Mouse (Mus musculus): ENCODE measurements around the gene Zfp639. TPM values are rescaled to one million over a fixed set of nuclear protein-coding genes. Genes with fewer than 3 reads are reported as not detected.

The Zfp639 gene
- polyA plus RNA-seq, 1 experiment from 2014 or later = 44.9 TPM

DNA sequence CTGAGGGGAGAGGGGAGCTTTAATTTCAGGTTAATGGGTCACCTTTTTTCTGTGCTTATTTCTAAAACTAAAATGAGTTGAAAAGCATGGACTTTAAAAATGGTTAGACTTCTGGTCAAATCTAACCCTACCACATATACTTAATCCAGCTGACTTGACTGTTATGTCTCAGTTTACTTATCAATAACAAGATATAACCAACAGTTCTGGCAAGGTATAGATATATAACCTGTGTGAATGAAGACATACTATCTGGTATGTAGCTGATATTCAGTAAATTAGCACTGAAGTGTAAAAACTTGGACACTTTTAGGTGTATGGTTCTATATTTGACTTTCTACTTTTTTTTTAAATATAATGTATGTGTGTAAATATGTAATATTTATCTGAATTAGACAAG is 3.5 kb downstream of the Zfp639 start:
- Histone ChIP-seq H3K9ac (replicated peaks; ENCODE audit: low read depth, low read length) (no peak overlapping the region), H3K27ac (ENCODE audit: low read depth, low read length) (no peak overlapping the region), H3K9me3 (ENCODE audit: control insufficient read depth, low read length) (no peaks in the 10 kb centered on the region), H3K4me2 (ENCODE audit: low read depth, low read length) (no peak overlapping the region), H3K36me3 (ENCODE audit: control insufficient read depth, insufficient read depth, low read length) (peaks cover 14% of the 10 kb centered on the region), H3K4me3 (ENCODE audit: low read depth, low read length) (no peak overlapping the region), H3K4me1 (ENCODE audit: control insufficient read depth, insufficient read depth, low read length) (peaks cover 17% of the 10 kb centered on the region), H3K27me3 (ENCODE audit: control insufficient read depth, insufficient read depth, low read length) (no peaks in the 10 kb centered on the region)
- no peak for ATAC-seq (ENCODE audit: low read depth)

DNA sequence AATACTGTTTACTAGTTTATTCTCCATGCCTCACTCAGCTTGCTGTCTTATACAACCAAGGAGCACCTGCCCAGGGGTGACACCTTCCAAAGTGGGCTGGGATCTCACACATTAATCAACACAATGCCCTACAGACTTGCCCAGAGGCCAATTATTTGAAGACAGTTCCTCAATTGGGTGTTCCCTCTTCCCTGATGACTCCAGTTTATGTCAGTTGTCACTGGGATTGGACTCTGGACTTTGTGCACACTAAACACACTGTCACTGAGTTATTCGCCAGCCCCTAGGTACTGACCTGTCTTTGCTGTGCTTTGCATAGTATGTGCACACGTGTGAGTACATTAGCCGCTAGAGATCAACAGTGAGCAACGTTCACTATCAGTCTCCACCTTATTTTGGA is 17.1 kb downstream of the Zfp639 start:
- H3K27ac ChIP-seq (ENCODE audit: low read depth, low read length) = no peak overlapping the region
- no peak overlapping the region for H3K4me2 ChIP-seq (ENCODE audit: low read depth, low read length)
- no peak overlapping the region for H3K9ac ChIP-seq (replicated peaks; ENCODE audit: low read depth, low read length)
- no peaks in the 10 kb centered on the region for H3K9me3 ChIP-seq (ENCODE audit: control insufficient read depth, low read length)
- H3K27me3 ChIP-seq (ENCODE audit: control insufficient read depth, insufficient read depth, low read length) = no peaks in the 10 kb centered on the region
- H3K36me3 ChIP-seq (ENCODE audit: control insufficient read depth, insufficient read depth, low read length) = peaks cover 3% of the 10 kb centered on the region; the same call in 1 of the 2 replicates
- no peak for ATAC-seq (ENCODE audit: low read depth)
- WGBS = 98% methylated on average over 4 of the region's 4 CpGs
- peaks cover 7% of the 10 kb centered on the region for H3K4me1 ChIP-seq (ENCODE audit: control insufficient read depth, insufficient read depth, low read length)
- H3K4me3 ChIP-seq (ENCODE audit: low read depth, low read length) = no peak overlapping the region

GRCm38 (mm10) chr3:32529303-32529898 is 19.3 kb downstream of the Zfp639 start, which contains the start of gene Mfn1:
Mfn1 (plus strand) TSS chr3:32529465.
- Histone ChIP-seq H3K4me2 (ENCODE audit: low read depth, low read length) (peak within 1 kb of the TSS; percentile 68), H3K9me3 (ENCODE audit: control insufficient read depth, low read length) (no peaks in the 10 kb centered on the region), H3K36me3 (ENCODE audit: control insufficient read depth, insufficient read depth, low read length) (peaks cover 15% of the 10 kb centered on the region), H3K4me3 (ENCODE audit: low read depth, low read length) (peak within 1 kb of the TSS; percentile 85), H3K27ac (ENCODE audit: low read depth, low read length) (peak within 1 kb of the TSS; percentile 57), H3K27me3 (ENCODE audit: control insufficient read depth, insufficient read depth, low read length) (no peaks in the 10 kb centered on the region), H3K9ac (replicated peaks; ENCODE audit: low read depth, low read length) (peak within 1 kb of the TSS; percentile 82), H3K4me1 (ENCODE audit: control insufficient read depth, insufficient read depth, low read length) (peaks cover 7% of the 10 kb centered on the region)
- WGBS = under 1% methylated on average over 30 of the region's 47 CpGs
- ATAC-seq (ENCODE audit: low read depth) = peak; percentile 100

DNA sequence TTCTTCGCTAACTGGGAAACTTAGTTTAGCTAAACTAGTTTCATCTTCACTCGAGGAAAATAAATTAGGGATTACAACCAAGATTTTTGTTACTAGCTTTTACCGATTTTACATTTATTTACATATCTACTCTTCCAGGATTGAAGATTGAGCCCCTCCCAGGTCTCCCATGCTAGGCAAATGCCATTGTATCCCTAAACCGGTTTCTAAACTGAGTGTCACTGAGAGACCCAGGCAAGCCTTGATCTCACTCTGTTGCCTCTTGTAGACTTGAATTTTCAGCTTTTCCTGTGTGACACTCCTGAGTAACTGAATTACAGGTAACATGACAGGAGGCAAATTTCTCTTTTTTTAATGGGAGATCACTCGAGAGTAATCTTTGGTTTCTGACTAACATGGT is 20.0 kb downstream of the Zfp639 start:
- Histone ChIP-seq H3K9me3 (ENCODE audit: control insufficient read depth, low read length) (no peaks in the 10 kb centered on the region), H3K36me3 (ENCODE audit: control insufficient read depth, insufficient read depth, low read length) (peaks cover 18% of the 10 kb centered on the region), H3K27me3 (ENCODE audit: control insufficient read depth, insufficient read depth, low read length) (no peaks in the 10 kb centered on the region), H3K4me1 (ENCODE audit: control insufficient read depth, insufficient read depth, low read length) (peaks cover 7% of the 10 kb centered on the region), H3K4me3 (ENCODE audit: low read depth, low read length) (peak overlapping the region; percentile 85), H3K27ac (ENCODE audit: low read depth, low read length) (no peak overlapping the region), H3K4me2 (ENCODE audit: low read depth, low read length) (peak overlapping the region; percentile 68), H3K9ac (replicated peaks; ENCODE audit: low read depth, low read length) (peak overlapping the region; percentile 82)
- 16% methylated on average over 5 of the region's 5 CpGs for WGBS
- ATAC-seq (ENCODE audit: low read depth) = no peak

GRCm38 (mm10) chr3:32535692-32536091 is 25.6 kb downstream of the Zfp639 start:
- no peaks in the 10 kb centered on the region for H3K27me3 ChIP-seq (ENCODE audit: control insufficient read depth, insufficient read depth, low read length)
- WGBS = 80% methylated on average over 1 of the region's 1 CpGs
- H3K27ac ChIP-seq (ENCODE audit: low read depth, low read length) = no peak overlapping the region
- H3K36me3 ChIP-seq (ENCODE audit: control insufficient read depth, insufficient read depth, low read length) = peaks cover 30% of the 10 kb centered on the region
- no peak for ATAC-seq (ENCODE audit: low read depth)
- no peak overlapping the region for H3K4me3 ChIP-seq (ENCODE audit: low read depth, low read length)
- no peak overlapping the region for H3K4me2 ChIP-seq (ENCODE audit: low read depth, low read length)
- 0 out of 2 replicates have a peak, but pooled peaks cover 3% of the 10 kb centered on the region for H3K4me1 ChIP-seq (ENCODE audit: control insufficient read depth, insufficient read depth, low read length)
- no peak overlapping the region for H3K9ac ChIP-seq (replicated peaks; ENCODE audit: low read depth, low read length)
- H3K9me3 ChIP-seq (ENCODE audit: control insufficient read depth, low read length) = no peaks in the 10 kb centered on the region

DNA sequence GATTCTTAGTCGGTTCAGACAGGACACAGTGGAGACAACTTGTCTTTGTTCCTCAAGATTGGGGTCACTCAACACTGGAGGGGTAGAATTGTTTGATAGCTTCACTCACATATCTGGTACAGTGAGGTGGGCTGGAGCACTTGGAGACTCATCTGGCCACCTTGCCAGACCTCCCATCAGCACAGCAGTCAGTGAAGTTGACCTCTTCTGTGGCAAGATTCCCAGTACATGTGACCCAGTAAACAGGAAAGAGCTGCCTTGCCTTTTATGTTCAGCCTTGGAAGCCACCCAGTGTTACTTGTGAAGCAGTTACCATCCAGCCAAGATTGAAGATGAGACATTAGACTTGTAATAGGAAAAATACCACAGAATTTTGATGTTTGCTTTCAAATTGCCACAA is 27.5 kb downstream of the Zfp639 start:
- WGBS = 56% methylated on average over 1 of the region's 1 CpGs

GRCm38 (mm10) chr3:32538091-32538490 is 28.0 kb downstream of the Zfp639 start:
- Histone ChIP-seq H3K4me3 (ENCODE audit: low read depth, low read length) (no peak overlapping the region), H3K4me2 (ENCODE audit: low read depth, low read length) (no peak overlapping the region), H3K9ac (replicated peaks; ENCODE audit: low read depth, low read length) (no peak overlapping the region), H3K27ac (ENCODE audit: low read depth, low read length) (no peak overlapping the region), H3K4me1 (ENCODE audit: control insufficient read depth, insufficient read depth, low read length) (0 out of 2 replicates have a peak, but pooled peaks cover 3% of the 10 kb centered on the region), H3K36me3 (ENCODE audit: control insufficient read depth, insufficient read depth, low read length) (peaks cover 23% of the 10 kb centered on the region), H3K9me3 (ENCODE audit: control insufficient read depth, low read length) (no peaks in the 10 kb centered on the region), H3K27me3 (ENCODE audit: control insufficient read depth, insufficient read depth, low read length) (no peaks in the 10 kb centered on the region)
- WGBS = 96% methylated on average over 5 of the region's 5 CpGs
- no peak for ATAC-seq (ENCODE audit: low read depth)

More for the DNA sequence above, 27.5 kb downstream of the Zfp639 start:
- Histone ChIP-seq H3K27me3 (ENCODE audit: control insufficient read depth, insufficient read depth, low read length) (no peaks in the 10 kb centered on the region), H3K4me1 (ENCODE audit: control insufficient read depth, insufficient read depth, low read length) (0 out of 2 replicates have a peak, but pooled peaks cover 3% of the 10 kb centered on the region), H3K4me2 (ENCODE audit: low read depth, low read length) (no peak overlapping the region), H3K27ac (ENCODE audit: low read depth, low read length) (no peak overlapping the region), H3K36me3 (ENCODE audit: control insufficient read depth, insufficient read depth, low read length) (peaks cover 24% of the 10 kb centered on the region), H3K9me3 (ENCODE audit: control insufficient read depth, low read length) (no peaks in the 10 kb centered on the region), H3K9ac (replicated peaks; ENCODE audit: low read depth, low read length) (no peak overlapping the region), H3K4me3 (ENCODE audit: low read depth, low read length) (no peak overlapping the region)
- no peak for ATAC-seq (ENCODE audit: low read depth)

DNA sequence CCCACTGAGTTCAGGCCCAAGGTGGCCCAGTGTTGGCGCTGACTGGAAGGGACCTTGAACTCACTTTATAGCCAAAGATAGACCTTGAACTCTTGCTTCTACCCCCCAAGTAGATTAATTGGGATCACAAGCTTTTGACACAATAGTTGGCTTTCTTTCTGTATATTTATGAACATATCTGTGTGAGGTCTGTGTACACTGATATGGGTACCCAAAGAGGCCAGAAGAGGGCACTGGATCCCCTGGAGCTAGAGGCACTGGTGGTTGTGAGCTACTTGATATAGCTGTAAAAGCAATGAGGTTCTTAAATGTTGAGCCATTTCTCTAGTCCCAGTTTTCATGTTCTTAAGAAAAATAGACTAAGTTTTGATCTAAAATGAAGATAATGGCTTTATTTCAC is 43.0 kb downstream of the Zfp639 start:
- no peak overlapping the region for H3K4me3 ChIP-seq (ENCODE audit: low read depth, low read length)
- H3K9me3 ChIP-seq (ENCODE audit: control insufficient read depth, low read length) = no peaks in the 10 kb centered on the region
- no peak for ATAC-seq (ENCODE audit: low read depth)
- H3K36me3 ChIP-seq (ENCODE audit: control insufficient read depth, insufficient read depth, low read length) = peaks cover 25% of the 10 kb centered on the region
- no peaks in the 10 kb centered on the region for H3K27me3 ChIP-seq (ENCODE audit: control insufficient read depth, insufficient read depth, low read length)
- WGBS = 100% methylated on average over 1 of the region's 1 CpGs
- H3K4me2 ChIP-seq (ENCODE audit: low read depth, low read length) = no peak overlapping the region
- no peaks in the 10 kb centered on the region for H3K4me1 ChIP-seq (ENCODE audit: control insufficient read depth, insufficient read depth, low read length)
- no peak overlapping the region for H3K27ac ChIP-seq (ENCODE audit: low read depth, low read length)
- no peak overlapping the region for H3K9ac ChIP-seq (replicated peaks; ENCODE audit: low read depth, low read length)

DNA sequence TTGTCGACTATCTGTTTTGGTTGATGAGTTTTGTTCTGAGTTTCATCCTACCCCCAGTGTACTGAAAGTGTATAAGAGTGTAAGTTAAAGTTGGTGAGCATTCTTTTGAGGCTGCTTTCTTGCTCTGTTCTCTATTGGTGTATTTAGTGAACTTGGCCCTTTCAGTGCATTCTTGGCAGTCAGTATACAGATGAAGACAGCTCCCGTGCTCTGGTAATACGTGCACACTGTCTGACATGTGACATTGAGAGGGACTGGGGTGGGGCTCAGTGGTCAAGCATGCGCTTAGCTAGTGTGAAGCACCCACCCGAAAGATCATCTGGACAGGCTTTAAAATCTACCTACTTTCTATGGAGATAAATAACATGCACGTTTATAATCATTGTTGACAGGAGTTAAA is 53.3 kb downstream of the Zfp639 start:
- Histone ChIP-seq H3K4me1 (ENCODE audit: control insufficient read depth, insufficient read depth, low read length) (no peaks in the 10 kb centered on the region), H3K9ac (replicated peaks; ENCODE audit: low read depth, low read length) (no peak overlapping the region), H3K4me2 (ENCODE audit: low read depth, low read length) (no peak overlapping the region), H3K4me3 (ENCODE audit: low read depth, low read length) (no peak overlapping the region), H3K27me3 (ENCODE audit: control insufficient read depth, insufficient read depth, low read length) (no peaks in the 10 kb centered on the region), H3K9me3 (ENCODE audit: control insufficient read depth, low read length) (no peaks in the 10 kb centered on the region), H3K36me3 (ENCODE audit: control insufficient read depth, insufficient read depth, low read length) (peaks cover 36% of the 10 kb centered on the region), H3K27ac (ENCODE audit: low read depth, low read length) (no peak overlapping the region)
- ATAC-seq (ENCODE audit: low read depth) = no peak
- WGBS = 93% methylated on average over 6 of the region's 6 CpGs
